Mouse (Mus musculus) spleen, embryonic (tissue): ENCODE measurements at regions not wholly inside any gene's neighbourhood (a gene's known extent, or its start where the extent isn't known, plus 50 kb on each side); places are given as distances from the start of the nearest gene placed in this dataset.

Source experiments
- CTCF ChIA-PET: fragments of 350-600 bp; sonication (Branson Sonifier 250); formaldehyde crosslinking; loops from one replicate; lab custom pipeline; 2022; lab: Charles Lee

DNA sequence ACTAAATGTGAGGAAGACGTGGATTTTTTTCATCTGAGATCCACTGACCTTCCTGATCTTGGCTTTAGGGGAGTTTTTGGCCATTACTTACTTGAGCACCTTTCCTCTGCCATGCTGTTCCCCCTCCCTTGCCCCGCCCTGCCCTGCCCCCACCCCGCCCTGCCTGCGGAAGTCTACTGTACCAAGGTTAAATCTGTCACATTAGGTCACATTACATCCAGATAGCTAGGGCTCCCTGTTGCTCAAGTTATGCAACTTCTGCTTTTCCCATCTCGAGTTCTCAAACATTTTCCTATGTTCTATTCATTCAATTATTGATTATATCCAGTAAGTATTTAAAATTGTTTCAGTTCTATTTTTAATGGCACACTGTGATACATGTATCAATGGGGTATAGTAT lies 144.7 kb upstream of the Cnot2 start:
- CTCF ChIA-PET, result no interaction called here

DNA sequence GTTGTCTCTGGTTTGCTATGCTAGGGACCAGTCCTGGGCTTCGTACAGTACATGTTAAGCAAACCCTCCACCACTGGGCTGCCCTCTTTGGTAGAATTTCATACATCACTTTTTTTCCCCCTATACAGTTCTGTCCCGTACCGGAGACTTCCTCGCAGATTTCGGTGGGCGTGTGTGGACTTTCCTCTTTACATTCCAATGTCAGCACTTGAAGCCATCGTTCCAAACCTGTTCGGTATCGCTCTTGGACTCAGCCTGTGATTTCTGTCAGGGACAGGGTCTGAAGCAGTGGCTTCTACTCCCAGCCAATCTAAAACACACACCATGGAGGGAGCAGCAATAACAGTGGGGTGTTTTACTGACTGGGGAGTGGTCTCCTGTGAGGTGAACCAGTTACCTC lies 140.7 kb upstream of the Cnot2 start:
- CTCF ChIA-PET, result no interaction called here

DNA sequence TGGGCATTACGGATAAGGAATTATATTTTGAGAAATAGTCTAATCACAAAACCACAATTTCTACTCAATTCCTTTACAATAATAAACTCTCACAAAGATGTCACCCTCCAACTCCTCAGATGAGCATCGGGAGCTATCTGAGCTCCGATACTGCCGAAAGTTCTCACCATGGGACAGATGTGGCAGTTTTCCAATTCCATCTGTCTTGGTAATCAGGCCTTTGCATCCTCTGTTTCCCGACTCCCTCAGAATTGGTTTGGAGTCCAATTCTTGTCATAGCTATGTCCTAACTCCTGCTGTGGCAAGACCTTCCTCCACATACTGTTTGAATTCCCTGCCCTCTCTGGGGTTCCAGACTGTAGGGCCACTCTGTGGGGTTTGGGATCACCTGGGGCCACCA lies 138.3 kb upstream of the Cnot2 start:
- CTCF ChIA-PET, result no interaction called here

DNA sequence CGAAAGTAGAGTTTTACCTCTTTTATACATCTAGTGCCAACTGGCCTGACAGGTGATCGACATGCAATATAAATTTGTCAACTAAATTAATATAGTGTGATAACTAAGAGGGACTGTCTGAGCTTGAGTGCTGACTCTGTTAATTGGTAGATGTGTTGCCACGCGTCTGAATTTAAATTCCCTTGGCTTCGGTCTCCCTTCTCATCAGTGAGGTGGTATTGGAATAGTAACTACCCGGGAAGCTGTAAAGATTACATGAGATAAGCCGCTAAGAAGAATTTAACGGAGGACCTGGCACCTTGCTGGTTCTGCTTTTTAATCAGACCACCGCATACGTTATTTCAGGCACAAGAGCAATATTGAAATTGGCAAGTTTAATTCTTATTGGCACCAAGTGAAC lies 136.7 kb upstream of the Cnot2 start:
- CTCF ChIA-PET, result no interaction called here

DNA sequence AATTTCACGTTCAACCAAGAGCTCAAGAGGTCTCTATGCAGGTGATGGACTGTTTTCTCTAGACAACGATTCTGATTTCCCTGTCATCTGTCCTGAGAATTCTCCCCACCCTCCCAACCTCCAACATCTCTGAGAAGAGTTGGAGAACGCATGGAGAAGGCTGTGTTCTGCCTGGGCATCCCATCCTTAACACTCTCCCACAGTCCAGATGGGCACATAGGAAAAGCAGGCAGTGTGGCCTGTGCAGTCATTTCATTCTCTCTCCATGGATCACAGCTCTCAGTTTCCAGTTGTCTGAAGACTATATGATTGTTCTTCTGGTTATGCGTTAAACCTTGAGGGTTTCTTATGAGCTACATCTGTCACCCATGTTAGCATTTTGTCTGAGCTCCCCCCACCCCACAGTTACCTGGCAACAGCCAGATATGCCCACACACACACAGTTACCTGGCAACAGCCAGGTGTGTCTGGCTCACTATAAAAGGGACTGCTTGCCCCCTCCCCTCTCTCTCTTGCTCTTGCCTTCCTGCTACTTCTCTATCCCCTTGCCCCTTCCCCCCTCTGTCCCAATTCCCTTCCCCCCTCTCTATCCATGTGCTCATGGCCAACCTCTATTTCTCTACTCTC lies 135.8 kb upstream of the Cnot2 start:
- CTCF ChIA-PET, result no interaction called here

DNA sequence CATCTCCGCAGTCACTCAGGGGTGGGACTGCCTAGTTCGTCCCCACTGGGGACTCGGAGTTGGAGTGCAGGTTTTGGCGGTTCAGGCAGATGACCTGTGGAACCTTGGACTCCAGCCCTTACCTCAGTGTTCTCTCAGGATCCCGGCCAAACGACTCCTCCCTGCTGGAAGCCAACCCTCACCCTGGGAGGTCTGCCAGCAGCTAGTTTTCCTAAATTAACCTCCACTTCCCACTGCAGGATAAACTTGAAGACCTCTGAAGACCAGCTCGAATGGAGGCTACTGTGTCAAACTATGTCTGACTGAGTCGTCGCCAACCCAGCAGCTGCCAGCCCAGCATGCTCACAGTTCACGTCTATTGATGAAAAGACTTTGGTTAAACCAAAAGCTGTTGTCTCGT lies 132.1 kb upstream of the Cnot2 start:
- CTCF ChIA-PET, result no interaction called here

DNA sequence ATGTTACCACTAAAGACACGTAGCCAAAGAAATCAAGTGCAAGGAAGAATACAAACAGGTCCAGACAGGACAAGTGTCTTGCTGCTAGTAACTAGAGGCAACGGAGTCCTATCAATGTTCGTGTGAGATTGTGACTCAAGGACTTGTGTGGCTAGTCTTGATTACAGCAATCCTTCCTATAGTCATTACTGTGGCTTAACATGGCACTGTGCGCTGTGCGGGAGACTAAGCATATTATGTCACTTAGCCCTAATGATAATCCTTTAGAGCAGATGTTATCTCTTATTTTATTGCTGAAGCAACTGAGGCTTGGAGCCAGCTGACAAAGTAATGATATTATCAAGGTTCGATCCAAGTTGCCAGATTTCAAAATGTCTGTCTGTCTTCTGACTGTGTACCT lies 125.7 kb upstream of the Cnot2 start:
- CTCF ChIA-PET, result no interaction called here

DNA sequence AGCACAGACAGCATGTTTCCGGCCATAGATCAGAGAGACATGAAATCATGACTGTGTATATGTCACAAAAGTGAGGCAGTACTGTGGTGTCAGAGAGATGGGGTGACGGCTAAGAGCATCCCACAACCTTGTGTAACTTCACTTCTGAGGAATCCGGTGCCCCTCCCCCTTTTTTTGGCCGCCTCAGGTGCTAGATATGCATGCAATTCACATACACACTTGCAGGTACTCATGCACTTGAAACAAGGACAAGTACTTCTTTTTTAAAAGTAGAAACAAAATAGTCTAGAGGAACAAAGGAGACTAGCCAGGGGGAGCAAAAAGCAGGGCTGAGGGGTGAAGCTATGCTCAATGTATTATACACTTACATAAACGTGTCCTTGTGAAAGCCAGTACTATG lies 120.0 kb upstream of the Cnot2 start:
- CTCF ChIA-PET, result no interaction called here

DNA sequence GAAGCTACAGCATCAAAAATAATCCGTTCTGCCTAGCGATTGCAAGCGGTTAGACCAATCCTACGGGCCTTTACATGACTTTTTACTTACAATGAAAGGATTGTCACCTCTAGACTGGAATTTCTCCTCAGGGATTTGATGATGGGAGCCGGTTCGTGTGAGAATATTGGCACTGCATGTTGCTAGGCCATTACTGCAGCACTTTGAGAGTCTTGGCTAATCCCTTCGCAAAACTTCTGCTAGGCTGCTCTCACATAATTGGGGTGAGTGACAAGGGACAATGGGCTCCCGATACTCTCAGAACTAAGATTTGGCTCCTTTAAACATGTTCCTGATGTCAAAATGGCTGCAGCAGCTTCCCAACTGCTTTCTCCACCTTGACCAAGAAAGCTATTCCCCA lies 118.4 kb upstream of the Cnot2 start:
- CTCF ChIA-PET, result no interaction called here

DNA sequence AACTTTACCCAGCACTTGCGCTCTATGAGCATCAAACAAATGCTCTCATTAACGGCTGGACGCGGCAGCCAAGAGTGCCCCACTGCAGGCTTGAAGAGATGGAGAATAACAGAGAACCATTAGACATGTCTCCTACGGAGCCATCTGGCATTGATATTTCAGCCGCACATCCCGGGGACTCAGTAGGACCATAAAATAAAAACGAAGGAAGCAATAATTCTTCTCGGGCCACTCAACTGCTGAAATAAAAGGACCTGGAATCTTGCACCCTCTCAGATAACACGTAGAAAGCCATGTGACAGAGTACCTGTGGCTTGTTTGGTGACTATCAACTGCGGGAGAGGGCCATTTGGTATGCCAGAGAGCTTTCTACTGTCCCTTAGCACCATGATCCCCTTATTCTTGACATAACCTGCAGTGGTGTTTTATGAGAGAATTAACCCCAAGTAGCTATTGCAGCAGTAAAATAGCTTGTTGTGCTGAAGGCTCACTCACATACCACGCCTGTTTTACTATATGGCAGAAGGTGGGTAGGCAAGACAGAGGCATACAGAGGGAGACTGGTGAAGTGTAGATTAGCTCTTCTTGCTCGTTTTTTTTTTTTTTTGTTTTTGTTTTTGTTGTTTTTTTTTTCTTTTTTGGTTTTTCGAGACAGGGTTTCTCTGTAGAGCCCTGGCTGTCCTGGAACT lies 116.5 kb upstream of the Cnot2 start:
- CTCF ChIA-PET, result interaction anchor here (0.7 kb wide), 1 partner anchor 365 kb away, joined by 14 read pairs; no protein-coding TSS in a partner anchor

DNA sequence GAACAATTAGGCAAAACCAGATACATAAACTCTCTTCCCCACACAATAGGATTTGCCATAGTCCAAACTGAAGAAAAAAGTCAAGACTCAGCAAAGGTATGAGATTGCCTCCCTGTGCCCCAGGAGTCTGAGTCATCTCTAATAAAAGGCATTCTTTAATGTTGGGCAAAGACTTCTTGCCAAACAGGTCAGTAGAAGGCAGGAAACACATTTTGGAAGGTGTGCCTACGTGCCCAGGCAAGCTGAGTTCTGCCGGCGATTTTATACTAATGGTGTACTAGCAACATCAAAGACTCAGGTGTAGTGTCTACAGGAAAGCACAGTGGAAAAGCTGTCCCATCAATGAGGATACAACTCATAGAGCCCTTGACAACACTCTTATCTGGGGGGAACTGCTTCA lies 112.5 kb upstream of the Cnot2 start:
- CTCF ChIA-PET, result no interaction called here

DNA sequence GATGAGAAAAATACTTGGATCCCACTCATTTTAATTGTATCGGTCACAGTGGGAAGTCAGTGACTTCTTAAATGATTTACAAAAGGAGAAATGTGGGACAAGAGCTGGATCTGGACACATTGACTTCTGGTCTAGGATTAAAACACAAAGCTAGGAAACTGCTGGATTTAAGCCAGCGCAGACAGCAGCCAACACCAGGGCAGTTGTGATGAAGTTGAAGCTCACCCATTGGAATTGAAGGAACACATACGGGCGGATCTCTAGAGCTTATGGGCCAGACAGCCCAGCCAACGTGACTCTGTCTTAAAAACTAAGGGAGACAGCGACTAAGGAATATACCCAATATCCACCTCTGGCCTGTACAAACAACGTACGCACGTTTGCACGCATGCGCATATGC lies 105.4 kb upstream of the Cnot2 start:
- CTCF ChIA-PET, result no interaction called here

DNA sequence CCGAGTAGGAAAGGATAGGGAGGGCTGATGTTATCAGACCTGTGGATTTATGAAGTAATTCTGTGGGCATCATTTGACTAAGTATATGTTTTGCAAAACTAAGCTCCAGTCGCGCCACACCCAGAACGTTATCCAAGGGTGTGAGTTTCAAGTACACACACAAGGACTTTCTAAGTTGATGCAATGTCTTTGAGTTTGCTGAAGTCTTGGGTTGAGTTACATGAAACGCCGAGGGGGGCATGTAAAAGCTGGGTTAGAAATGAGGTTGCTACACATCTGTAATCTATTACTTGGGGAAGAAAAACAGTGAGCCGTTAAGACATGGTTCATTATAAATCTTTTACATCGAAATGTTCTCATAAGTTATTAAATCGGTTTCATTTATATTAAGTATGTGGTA lies 102.1 kb upstream of the Cnot2 start:
- CTCF ChIA-PET, result no interaction called here

DNA sequence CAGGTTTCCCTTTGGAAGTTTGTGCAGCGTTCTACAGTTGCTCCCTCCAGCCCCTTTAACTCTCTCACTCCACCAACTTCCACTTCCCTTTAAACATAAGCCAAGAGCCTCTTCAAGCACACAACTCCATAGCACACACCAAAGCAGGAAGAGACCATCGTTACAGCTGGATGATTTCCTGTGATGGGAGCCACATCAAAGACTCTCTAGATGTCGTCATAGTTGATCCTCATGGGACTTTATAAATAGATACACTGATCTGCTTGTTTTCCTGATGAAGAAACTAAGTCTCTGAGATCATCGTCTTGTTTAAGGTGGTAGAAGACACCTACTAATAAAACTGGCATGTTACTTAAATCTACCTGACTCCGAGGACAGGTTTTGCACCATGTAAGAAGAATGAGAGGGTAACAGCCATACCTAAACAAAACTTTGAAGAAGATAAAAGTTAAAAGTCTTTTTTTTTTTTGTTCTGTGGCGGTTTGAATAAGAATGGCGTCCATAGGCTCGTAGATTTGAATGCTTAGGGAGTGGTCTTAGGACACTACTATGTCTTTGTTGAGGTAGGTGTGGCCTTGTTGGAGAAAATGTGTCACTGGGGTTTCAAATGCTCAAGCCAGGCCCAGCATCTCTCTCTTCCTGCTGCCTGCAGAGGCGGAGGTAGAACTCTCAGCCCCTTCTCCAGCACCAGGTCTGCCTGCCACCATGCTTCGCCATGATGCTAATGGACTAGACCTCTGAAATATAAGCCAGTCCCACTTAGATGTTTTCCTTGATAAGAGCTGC lies 97.8 kb upstream of the Cnot2 start:
- CTCF ChIA-PET, result no interaction called here

DNA sequence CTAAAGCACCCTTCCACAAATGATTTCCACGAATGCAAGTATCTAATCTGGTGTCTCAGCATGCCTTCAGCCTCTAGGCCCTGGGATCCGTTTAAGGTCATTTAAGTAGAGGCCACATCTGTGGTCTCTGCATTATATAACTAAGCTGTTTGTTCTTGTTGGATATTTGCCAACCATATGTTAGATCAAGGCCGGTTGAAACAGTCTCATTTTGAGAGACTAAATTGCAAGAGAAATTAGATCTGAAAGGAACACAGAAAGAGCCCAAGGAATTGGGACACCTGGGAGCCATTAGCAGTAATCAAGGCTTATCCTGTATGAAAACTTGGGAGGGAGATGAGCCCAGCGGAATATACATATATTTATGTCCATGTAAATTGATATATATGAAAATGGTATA lies 96.6 kb upstream of the Cnot2 start:
- CTCF ChIA-PET, result no interaction called here

DNA sequence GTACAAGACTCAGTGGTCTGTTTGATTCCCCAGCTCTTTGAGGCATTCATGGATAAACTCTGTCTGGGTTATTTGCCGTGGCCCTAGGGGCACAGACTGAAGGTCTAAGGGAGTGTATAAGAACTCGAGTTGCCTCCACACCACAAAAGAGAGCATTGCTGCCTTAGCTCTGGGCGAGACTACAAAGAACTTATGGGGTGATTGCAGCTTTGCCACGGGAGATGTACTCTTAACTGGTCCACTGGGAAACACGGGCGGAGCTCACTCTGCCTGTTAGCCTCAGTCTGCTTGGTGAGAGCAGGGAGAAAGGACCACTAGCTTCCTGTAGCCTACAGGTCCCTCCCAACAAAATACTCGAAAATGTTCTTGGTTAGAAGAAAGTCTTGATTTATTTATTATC lies 93.9 kb upstream of the Cnot2 start:
- CTCF ChIA-PET, result no interaction called here

DNA sequence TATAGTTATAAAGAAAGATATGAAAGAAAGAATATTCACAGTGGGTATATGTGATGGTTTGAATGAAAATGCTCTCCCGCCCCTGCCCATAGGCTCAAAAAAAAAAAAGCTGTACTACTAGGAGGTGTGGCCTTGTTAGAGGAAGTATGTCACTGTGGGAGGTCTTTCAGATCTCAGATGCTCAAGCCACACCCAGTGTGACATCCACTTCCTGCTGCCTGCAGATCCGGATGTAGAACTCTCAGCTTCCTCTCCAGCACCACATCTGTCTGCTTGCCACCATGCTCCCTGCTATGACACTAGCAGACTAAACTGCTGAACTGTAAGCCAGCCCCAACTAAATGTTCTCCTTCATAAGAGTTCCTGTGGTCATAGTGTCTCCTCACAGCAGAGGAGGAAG lies 93.0 kb upstream of the Cnot2 start:
- CTCF ChIA-PET, result no interaction called here

DNA sequence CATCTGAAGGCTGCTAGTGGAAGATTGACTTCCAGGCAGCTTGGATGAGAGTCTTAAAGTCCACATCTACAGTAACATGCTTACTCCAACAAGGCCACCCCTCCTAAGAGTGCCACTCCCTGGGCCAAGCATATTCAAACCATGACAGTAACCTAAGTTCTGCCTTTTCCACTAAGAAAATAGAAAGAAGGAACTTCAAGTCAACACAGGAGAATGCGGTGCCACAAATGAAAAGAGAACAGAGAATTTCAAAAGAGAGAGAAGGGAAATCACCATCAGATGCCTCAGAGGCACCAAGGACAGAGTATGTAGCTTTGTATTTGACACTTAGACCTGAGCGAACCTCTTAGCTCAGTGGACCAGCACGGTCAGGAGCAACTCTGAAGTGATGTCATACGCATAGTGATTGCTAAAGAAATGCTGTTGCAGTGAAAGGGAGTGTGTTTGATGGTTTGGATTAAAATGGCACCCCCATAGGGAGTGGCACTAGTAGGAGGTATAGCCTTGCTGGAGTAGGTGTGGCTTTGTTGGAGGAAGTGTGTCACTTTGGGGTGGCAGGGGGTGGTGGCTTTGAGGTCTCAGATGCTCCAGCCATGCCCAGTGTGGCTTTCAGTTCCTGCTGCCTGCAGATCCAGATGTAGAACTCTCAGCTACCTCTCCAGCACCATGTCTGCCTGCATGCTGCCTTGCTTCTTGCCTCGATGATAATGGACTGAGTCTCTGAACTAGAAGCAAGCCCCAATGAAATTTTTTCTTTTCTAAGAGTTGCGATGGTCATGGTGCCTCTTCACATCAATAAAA lies 77.1 kb upstream of the Cnot2 start:
- CTCF ChIA-PET, result no interaction called here

DNA sequence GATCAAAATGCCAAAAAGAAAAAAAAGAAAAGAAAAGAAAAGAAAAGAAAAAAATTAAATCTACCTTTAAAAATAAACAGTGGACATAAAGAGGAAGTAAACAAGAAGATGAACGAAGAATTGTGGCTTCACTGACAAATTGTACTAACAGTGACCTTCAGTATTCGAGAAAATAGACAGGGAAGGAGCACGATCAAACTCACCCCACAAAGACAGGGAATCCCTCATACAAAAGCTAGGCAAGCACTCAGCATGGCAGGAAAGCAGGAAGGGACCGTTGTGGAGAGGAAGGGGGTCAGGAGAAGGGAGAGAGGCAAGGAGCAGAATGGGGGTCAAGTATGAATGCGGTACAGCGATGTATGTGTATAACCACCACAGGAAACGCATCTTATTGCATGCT lies 74.6 kb upstream of the Cnot2 start:
- CTCF ChIA-PET, result no interaction called here

DNA sequence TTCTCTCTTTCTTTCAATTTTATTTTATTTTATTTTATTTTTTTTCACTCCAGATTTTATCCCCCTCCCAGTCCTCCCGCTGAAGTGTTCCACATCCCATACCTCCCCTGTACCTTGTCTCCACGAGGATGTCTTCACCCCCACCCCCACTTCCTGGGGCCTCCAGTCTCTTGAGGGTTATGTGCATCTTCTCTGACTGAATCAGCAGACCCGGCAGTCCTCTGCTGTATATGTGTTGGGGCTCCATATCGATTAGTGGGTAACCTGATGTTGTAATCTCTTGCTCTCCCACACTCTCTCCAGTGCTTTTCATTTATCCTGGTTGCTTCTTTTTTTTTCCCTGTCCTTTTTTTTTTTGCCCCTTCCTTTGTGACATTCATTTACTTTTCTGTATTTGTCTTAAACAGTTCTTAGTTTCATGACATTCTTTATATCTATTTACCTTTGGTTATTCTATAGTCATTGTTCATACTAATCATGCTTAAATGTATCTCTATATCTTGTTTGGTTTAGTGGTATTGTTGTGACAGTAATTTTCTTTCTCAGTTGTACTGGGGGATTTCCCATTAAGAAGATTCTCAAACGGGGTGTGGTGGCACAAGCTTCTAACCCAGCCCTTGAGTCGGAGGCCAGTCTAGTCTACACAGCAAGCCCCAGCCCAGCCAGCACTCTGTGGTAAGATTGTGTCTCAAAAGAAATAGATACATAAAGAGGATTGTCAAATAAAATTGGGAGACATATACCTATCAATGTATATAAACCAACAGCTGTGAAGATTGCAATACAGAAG lies 73.9 kb upstream of the Cnot2 start:
- CTCF ChIA-PET, result no interaction called here

DNA sequence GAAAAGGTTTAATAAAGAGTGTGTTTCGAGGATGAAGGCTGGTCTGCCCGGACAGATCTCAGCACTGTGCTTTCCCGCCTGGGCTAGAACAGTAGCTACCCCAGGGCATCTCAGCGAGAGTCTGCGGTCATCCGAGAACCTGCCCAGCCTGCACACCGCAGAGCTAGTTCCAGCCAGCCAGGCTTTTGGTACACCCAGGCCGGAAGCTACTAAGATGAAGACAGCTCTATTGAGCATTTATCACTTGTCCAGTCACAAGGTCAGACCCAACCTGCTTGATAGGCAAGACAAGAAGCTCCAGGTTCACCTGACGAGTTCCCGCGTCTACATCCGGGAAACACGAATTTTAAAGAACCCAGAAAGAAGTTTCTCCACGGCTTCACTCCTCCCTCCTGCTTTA lies 72.8 kb upstream of the Cnot2 start:
- CTCF ChIA-PET, result no interaction called here
